Mouse (Mus musculus) lung, adult 18-20 months (tissue): ENCODE measurements around the gene Rad51d.

Experiments
- DNase-seq, 2 experiments: peaks; one replicate each; pipeline ENCODE4 v3.0.0; 2022; ENCODE audit warnings: mixed read lengths in 2 of 2

The Rad51d gene

DNA sequence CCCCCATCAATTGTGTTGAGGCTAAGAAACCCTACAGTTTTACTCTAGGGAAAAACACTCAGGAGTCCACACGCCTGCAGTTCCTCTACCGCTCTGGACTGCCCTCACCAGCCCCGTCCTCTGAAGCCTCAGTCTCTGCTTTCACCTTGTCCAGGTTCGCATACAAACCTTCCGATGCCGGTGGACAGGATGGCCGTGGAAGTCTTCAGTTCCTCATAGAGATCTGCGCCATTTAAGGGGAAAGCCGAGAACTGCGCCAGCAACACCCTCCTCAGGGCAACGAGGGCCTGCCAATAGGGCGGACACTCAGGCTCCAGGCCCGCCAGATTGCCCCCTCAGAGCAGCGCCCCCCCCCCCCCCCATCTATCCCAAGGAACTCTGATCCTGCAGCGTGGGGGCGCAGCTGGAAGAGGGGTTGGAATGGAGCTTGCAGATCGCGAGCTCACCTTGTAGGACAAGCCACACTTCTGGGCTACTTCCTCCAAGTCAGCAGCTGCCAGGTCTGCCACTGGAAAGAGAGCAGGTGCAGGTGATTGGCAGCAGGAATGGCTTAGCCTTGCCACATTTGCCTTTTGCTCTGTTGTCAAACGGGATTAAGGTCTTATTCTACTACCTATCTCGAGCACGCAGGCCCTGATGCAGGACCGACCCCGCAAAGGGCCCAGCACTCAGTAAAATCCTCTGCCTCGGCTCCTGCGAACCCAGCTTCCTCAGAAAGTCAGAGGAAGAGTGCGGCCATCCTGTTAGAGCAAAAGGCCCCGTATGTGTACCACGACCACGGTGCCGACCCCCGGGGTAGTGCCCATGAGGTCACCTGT lies 681 bp downstream of the Rad51d start:
- peak in 1 of 2 experiments; percentile 18 for DNase-seq

DNA sequence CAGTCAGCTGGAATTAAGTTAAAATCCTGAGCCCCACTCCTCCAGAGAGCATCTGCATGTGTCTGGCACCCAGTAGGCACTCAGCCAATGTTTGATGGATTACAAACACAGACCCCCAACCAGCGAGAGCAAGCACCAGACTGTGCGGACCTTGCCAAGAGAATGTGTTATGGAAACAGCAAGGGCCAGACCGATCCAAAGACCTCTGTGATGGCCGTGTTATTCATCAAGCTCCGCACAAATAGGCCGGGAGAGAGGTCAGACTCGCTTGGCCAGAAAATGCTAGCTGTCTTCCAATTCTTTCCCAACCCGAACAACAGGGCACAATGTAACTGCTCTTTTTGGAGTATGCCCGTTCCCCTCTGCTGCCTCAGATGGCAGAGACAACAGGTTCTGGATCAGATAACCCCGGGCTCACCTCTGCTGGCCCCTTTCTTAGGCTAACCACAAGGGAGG lies 1.9 kb downstream of the Rad51d start:
- peak; percentile 12 to 17 for DNase-seq

DNA sequence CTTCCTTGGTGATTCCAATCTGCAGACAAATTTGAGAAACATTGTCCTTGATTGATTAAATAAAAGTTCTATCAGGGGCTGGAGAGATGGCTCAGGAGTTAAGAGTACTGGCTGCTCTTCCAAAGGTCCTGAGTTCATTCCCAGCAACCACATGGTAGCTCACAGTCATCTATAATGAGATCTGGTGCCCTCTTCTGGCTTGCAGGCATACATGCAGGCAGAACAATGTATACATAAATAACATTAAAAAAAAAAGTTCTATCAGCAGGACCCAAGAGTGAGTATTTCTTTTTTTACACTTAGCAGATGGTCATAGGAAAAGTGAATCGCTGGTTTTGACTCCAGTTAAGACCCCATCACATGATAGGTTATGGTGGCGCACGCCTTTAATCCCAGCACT lies 3.9 kb downstream of the Rad51d start:
- no peak for DNase-seq

DNA sequence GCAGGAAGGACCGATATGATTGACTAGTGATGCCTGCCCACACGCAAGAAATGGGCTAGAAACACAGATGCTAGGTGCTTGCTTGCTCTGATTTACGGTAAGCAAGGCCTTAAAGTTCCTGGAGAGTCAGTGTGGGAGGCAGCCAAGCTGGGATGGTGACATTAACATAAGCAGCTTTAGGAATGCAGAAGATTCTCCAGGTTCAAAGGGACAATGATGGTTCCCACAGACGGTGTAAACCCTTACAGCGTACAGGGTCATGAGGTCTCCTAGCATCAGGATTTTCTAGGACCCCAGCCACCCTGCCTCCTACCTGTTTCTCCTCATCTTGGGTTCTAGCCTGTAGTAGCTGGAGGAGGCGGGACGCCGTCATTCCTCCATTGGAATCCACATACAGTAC lies 7.2 kb downstream of the Rad51d start:
- no peak for DNase-seq

DNA sequence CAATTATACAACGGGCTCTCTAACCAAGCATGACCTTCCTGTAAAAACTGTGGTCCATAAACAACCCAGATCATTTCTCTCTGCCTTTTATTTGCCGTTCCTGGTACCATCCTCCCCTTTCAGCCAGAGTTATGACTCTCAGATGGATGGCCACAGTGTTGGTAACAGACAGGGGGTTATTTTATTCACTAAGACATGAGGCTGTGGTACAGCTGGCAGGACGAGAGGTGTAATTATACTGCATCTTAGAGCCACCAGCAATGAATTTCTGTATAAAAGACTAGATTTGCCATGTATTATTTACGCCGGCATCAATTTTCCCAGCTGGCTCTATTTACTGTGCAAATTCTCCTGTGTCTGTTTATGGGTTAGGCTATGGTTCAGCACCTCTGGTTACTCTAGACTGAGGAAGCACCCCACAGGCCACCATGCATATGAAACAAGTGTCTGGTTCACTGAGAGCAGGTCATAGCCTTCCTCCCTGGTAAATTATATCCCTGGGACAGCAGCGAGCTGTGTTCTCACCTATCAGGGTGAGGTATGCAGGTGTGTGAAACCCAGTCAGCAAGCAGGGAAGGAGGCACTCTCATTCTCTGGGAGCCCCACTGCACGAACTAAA lies 12.6 kb downstream of the Rad51d start:
- no peak for DNase-seq

DNA sequence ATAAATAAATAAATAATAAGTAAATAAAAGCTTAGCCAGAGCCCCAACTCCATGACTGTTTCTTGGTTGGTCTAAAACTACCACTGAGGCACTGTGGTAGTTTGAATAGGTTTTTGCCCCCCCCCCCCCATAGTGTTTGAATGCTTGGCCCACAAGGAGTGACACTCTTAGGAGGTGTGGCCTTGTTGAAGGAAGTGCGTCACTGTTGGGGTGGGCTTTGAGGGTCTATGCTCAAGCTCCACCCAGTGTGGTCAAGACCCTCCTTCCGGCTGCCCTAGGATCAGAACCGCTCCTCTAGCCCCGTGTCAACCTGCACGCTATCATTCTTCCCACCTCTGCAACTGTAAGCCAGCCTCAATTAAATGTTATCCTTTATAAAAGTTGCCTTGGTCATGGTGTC lies 14.8 kb downstream of the Rad51d start:
- no peak for DNase-seq

DNA sequence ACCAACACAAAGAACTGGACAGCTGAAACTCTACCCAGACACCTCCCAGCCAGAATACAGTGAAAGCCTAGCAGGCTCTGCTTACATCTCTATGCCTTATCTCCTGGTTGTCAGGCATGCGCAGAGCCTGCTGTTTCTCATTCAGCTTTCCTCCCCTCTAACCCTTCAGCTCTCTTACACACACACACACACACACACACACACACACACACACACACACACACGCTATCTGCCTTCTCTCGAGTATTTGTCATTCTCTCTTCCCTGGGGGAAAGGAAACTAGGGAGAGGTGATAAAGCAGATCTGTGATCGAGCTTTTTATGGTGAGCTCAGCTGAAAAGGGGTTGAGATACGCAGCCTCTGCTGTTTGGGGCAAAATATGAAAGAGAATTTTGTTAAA lies 15.5 kb downstream of the Rad51d start:
- DNase-seq: no peak

DNA sequence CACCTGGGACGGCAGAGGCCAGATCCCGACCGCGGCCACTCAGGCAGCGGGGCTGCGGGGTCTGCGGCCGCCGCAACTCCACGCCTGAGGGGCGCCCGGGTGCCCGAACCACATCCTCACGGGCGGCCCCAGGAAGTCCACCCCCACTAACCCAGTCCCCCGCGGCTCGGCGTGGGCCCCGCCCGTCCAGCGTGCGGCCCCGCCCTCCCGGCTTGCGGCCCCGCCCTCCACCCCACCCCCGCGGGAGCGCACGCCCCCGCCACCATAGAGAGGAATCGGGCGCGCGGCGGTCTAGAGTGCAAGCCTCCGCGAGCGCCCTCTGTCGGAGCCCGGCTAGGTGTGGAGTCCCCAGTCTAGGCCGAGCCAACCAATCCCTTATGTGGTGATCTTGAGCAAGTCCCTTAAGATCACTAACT lies 19.4 kb downstream of the Rad51d start, which contains the start of gene Rffl:
Gene Rffl (minus strand): TSS at position 180 of the 416 bp plus-strand sequence.
- peak; percentile 90 to 93 for DNase-seq

DNA sequence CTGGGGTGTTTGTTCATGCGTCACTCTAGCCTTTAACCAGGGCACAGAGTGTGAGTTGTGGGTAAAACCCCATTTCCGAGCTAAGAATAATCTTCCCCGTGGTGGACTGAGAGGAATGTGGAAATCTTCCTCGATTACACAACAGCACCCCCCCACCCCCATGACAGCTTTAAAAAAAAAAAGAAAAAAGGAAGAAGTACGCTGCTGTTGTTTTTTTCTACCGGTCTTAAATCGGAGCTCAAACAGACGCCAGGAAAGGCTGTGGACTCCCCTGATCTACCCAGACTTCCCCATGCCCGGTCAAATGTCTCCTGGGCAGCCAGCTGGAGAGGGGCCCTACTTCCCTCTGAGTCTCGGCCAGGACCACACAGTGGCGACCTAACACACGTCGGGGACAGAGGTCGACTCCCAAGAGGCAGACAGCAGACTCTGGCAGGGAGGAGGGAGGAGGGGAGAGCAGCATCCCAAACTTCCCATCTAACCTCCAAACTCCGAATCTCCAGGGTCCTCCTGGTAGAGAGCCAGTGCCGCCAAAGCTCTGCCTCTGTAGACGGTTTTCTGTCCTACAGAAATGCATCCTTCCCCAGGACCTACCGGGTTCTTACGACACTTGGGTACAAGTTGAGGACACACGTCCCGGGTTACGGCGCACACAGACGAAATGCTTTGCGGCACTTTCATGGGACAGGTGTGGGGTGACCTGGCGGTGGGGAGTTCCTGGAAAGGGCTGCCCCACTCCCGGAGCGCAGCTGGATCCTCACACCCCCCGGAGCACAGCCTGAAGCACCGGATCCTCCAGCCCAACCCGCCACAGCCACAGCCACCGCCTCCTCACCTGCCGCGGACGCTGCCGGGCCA lies 20.0 kb downstream of the Rad51d start:
- peak; percentile 61 to 63 for DNase-seq

DNA sequence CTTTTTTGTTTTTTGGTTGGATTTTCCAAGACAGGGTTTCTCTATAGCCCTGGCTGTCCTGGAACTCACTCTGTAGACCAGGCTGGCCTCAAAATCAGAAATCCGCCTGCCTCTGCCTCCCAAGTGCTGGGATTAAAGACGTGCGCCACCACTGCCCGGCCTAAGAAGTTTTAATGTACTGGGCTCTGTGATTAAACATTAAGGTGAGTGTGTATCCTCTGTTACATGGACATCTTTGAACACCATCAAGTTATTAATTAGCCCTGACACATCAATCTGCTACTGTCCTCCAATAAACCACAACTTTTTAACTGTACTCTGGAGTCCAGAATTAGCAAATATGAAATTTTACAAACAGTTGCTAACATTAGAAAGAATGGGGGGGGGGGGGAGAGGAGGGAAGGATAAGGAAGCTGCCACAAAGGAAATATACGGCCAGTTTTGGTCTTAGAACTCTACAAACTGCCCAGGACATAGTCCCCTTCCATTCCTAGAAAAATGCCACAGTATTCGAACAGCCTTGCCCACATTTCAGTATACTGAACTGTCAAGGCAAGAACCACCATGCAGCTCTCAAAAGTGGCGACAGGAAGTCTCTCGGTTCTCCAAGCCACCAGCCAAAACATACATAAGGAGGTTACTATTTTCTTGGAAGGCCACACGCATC lies 20.8 kb downstream of the Rad51d start:
- DNase-seq: no peak

DNA sequence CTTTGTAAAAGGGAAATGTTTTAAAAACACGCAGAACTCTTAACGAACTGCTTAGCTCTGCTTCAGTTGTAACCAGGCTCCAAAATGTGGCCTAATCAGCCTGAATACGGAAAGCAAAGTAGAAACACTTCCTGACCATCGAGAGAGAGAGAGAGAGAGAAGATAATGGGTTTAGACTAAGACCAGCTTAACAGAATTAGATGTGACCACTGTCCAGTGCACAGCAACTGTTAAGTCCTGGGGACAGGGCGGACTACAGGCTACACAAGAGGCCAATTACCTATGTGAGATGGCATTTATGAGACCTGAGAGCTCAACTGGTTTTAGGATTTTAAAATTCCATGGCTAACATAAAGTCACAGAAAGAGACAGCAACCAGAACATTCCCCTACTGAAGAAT lies 22.5 kb downstream of the Rad51d start:
- no peak for DNase-seq

DNA sequence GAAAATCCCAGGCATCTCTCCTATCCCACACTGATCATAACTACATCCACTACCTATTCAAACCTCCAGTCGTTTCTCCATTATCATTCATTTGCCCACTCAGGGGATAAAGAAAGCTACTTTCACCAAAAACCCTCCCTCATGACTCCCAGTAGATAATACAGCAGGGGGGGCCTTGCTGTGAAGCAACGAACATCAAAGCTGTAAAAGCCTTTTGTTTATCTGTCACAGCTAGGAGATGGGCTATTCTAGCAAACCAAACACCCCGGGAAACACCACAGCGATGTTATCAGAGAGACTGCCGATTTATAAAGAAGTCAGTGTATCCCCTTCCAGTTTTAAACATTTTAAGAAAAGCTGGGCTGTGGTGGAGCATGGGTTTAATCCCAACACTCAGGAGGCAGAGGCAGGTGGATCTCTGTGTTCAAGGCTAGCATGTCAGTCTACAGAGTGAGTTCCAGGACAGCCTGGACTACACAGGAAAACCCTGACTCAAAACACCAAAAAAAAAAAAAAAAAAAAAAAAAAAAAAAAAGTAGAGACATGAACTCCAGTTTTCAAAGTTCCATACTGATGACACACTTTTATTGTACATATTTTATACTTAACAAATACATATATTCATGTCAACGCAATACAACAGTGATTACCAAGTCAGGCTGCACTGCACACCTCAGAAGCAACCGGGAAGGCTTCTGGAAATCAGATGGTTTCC lies 23.4 kb downstream of the Rad51d start:
- DNase-seq: no peak

DNA sequence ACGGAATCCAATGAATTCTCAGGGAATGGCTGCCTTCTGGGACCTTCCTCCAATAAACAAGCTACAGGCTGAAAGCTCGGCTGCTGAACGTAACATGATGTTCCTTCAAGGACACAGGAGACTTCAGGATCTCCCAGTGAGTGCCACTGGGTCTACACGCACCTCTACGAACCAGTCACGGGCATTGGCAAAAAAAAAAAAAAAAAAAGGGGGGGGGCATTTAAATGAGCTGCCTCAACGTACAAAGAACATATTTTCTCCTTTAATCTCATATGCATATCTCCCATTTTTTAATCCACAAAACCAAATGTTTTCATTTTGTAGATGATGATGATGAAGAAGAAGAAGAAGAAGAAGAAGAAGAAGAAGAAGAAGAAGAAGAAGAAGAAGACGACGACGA lies 24.5 kb downstream of the Rad51d start:
- no peak for DNase-seq

DNA sequence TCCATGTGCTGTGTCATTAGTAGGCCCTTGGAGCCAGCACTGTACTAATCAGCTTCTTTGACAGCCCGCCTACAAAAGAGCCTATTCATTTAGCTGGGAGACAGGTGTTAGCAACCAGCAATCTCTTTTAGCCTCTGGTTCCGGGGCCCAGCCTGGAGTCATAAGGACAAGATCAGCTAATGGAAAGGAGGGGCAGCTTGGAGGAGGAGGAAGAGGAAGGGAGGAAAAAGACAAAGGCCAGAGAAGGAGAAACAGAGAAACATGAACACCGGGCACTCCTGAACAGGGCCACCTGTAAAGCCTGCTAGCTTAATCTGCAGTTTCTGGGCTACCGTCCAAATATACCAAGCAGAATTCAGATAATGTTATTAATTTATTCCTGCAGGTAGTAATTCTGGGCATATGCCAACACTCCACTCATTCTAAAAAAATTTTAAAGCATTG lies 26.9 kb downstream of the Rad51d start:
- DNase-seq: no peak

DNA sequence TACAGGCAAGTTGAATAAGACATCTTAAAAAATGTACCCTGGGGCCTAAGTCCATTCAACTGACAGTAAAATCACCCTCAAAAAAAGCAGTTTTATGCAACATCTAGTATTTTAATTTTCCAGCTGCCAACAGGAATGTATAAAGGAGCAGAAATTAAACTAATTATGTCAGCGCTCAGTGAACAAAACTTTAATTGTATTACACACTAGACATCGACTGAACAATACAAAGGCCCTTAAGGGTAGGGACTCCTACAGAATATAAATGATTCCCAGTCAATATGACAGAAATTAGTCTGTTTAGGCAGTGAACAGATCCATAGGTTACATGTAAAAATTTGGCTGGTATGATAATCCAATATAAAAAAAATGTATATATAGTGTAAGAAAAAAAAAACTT lies 27.4 kb downstream of the Rad51d start:
- no peak for DNase-seq

DNA sequence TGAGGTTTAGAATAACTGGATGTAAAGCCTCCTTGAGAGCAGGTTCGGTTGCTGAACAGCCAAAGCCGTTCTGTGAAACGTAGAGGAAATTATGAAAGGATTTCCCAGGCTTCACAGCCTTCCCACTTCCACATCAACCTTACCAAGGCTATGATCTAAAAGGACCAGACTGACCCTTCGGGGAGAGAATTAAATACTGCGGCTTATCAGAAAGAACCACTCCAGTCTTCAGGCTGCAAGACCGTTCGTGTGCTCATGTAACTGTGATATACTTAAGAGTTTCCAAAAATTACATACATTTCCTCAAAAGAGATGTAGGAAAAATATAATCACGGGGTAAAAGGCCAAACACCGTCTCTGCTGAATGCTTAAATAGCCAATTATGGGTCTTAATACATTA lies 27.8 kb downstream of the Rad51d start:
- no peak for DNase-seq

DNA sequence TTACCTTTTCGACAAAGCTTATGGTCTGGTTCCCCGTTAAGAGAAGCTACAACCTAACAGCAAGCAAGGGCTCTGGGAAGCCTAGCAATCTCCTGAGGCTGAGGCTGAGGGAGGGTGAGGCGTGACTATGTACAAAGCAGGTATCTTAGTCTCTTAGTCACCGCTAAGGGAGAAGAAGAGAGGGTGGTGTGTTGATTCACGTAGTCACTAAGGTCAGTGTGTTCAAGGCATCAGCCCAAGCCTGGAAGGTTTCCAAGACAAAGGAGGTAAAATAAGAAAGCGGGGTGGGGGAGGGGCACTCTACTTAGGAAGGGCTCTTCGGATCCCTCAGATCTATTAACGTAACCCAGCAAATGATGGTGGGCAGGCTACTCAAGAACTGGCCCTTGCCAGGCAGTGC lies 28.9 kb downstream of the Rad51d start:
- DNase-seq: no peak

DNA sequence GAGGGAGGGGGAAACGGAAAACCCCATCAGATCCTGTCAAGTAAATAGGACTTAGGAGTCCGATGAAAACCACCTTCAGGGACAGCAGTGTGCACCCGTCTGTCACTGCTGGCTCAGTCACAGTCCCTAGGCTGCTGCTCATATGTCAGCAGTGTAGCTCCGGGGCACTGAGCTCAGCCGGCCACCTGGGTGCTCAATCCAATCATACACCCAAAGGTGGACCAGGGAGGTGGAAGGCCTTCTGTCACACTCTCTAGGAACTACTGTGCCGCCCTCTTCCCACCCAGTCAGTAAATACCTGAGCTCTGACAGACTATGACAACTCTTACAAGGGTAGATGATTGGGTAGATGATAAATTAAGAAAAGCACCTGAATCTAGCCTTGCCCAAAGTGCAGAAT lies 29.7 kb downstream of the Rad51d start:
- no peak for DNase-seq

DNA sequence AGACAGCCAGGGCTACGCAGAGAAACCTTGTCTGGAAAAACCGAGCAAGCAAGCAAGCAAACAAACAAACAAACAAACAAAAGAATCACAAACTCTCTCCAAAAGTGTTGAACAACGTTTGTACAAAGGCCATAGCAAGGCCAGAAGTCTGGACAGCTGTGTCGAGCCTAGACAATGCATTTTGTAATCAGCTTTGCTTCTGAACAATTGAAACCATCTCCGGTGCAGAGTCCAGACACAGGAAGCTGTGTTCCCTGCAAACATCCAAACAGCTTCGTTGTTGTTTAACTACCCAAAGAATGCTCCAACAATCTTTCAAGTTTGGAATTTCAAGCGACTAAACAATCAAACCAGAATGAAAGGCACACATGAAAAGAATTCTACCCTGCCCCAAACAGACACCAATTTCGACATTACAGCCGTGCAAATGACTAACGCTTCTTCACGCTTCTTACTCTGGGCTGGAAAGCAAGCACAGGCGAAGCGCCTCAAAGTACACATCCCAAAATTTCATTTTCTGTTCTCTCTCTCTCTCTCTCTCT lies 33.0 kb downstream of the Rad51d start:
- no peak for DNase-seq

DNA sequence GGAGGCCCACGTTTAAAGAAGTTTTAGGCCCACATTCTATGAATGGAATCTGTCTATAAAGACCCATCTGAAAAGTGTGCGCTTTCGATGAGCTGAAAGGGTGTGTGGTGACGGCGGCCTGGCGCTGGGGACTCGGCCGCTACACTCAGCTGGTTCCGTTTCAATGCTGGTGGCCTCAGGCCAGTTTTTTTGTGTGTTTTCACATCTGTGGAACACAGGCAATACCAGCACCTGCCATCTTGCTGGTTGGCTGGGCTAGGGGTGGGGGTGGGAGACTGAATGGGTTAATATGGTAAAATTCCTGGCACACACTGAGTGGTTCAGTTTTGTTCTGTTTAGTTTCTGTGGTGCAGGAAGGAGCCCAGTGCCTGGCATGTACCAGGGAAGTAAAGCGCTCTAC lies 34.4 kb downstream of the Rad51d start:
- DNase-seq: no peak

DNA sequence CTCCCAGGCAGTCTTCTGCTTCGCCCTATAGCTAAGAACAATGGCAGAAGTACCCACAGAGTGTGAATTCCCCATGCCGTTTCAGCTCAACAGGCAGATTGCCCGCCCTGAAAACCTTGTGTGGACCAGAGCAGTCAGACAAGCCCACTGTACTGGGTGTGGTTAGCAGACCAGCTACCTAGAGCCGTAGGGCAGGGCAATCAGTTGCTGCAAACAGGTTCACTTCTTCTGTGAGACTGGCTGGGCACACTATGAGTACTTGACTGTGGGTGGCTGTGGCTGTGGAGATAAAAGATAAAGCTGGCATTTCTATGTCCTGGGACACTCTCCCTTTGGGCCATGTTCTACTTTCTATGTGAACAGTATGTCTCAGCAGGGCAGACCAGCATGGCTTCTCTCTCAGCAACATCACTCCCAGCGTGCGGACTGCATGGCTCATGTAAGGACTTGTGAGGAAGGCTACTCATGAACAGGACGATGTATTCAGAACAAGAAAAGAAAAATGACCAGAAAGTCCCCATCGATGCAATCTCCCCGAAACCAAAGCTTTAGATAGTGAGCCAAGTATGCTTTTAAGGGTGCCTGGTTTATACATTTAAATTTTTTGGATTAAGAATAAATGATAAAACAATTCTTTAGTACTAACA lies 35.0 kb downstream of the Rad51d start:
- DNase-seq: no peak
